ENCODE assay signal across 10 mouse cellular contexts in genomic region chr15:84621722-84622428, GRCm38 (mm10). TPM values are rescaled to one million over a fixed set of nuclear protein-coding genes. Genes with fewer than 3 reads are reported as not detected.
A peak's percentile ranks its signal among the peaks of the same experiment; 100 is the strongest.
DNase-seq lines count a peak whose midpoint lies in the region; ATAC-seq and TF ChIP-seq lines count a peak whose summit lies in the region.
"Had no signal": no experiment of that assay in that cellular context is flagged by ENCODE, and none has a peak within 500 bp of the region (broad histone marks: within the 10 kb centered on the region; RNA-seq: fewer than 3 reads in every experiment).

No protein-coding gene starts in this region.

- DNase-seq in stomach, postnatal 0 days (ENCODE audit: low spot score) = no peak
- DNase-seq in midbrain, embryonic 10.5 days (ENCODE audit: low spot score) = no peak
- no peak for DNase-seq in gastrocnemius, postnatal 36 days
- no peak for DNase-seq in spleen, postnatal 10 days (ENCODE audit: low spot score in 2 of 2)
- DNase-seq in kidney, postnatal 36 days = no peak
- DNase-seq in thymus, postnatal 36 days = no peak
- DNase-seq: adrenal gland, postnatal 10 days; cerebellum, adult 9-11 months had no signal

- 0 out of 2 replicates have a peak, but pooled peaks have one; percentile 7 for ATAC-seq in stomach, embryonic 16.5 days (ENCODE audit: insufficient read depth, low FRiP score)
- no peak for ATAC-seq in stomach, postnatal 0 days (ENCODE audit: low FRiP score, low TSS enrichment)
- peak; percentile 22; the same call in 1 of the 2 replicates for ATAC-seq in hindbrain, embryonic 13.5 days (ENCODE audit: low FRiP score)

- no peak overlapping the region for H3K4me2 ChIP-seq in stomach, embryonic 16.5 days (ENCODE audit: low read depth, low read length)
- H3K4me2 ChIP-seq in stomach, postnatal 0 days (replicated peaks; ENCODE audit: low read depth) = no peak overlapping the region
- 0 out of 2 replicates have a peak overlapping the region, but pooled peaks have one; percentile 4 for H3K4me2 ChIP-seq in hindbrain, embryonic 13.5 days

- WGBS in stomach, embryonic 16.5 days = 39% methylated on average over 14 of the region's 14 CpGs
- 38% methylated on average over 14 of the region's 14 CpGs for WGBS in stomach, postnatal 0 days
- WGBS in hindbrain, embryonic 13.5 days = 26% methylated on average over 14 of the region's 14 CpGs
- 26% methylated on average over 14 of the region's 14 CpGs for WGBS in midbrain, embryonic 10.5 days

- H3K27ac ChIP-seq in stomach, embryonic 16.5 days (ENCODE audit: low read length) = no peak overlapping the region
- H3K27ac ChIP-seq in stomach, postnatal 0 days (replicated peaks) = no peak overlapping the region
- peak overlapping the region; percentile 61 for H3K27ac ChIP-seq in hindbrain, embryonic 13.5 days
- H3K27ac ChIP-seq in midbrain, embryonic 10.5 days (replicated peaks) = peak overlapping the region; percentile 50; the same call in 1 of the 2 replicates

- H3K9ac ChIP-seq in stomach, embryonic 16.5 days (ENCODE audit: low read length) = no peak overlapping the region
- H3K9ac ChIP-seq in stomach, postnatal 0 days (ENCODE audit: low read length) = no peak overlapping the region
- no peak overlapping the region for H3K9ac ChIP-seq in hindbrain, embryonic 13.5 days

- no peaks in the 10 kb centered on the region for H3K9me3 ChIP-seq in stomach, embryonic 16.5 days (replicated peaks; ENCODE audit: control insufficient read depth, low read length)
- no peaks in the 10 kb centered on the region for H3K9me3 ChIP-seq in stomach, postnatal 0 days (ENCODE audit: control insufficient read depth, low read length)
- H3K9me3 ChIP-seq in hindbrain, embryonic 13.5 days = no peaks in the 10 kb centered on the region
- H3K9me3 ChIP-seq in midbrain, embryonic 10.5 days (replicated peaks) = peaks cover 15% of the 10 kb centered on the region

- H3K4me1 ChIP-seq in stomach, embryonic 16.5 days (ENCODE audit: control insufficient read depth, insufficient read depth, low read length) = peaks cover 13% of the 10 kb centered on the region
- H3K4me1 ChIP-seq in stomach, postnatal 0 days (replicated peaks; ENCODE audit: control insufficient read depth, insufficient read depth) = no peaks in the 10 kb centered on the region
- H3K4me1 ChIP-seq in hindbrain, embryonic 13.5 days (replicated peaks) = peaks cover 67% of the 10 kb centered on the region
- H3K4me1 ChIP-seq in midbrain, embryonic 10.5 days = peaks cover 33% of the 10 kb centered on the region

- H3K27me3 ChIP-seq in stomach, embryonic 16.5 days (ENCODE audit: control insufficient read depth, insufficient read depth, low read length) = no peaks in the 10 kb centered on the region
- H3K27me3 ChIP-seq in stomach, postnatal 0 days (ENCODE audit: control insufficient read depth, insufficient read depth, low read length) = no peaks in the 10 kb centered on the region
- H3K27me3 ChIP-seq in hindbrain, embryonic 13.5 days = 0 out of 2 replicates have a peak, but pooled peaks cover 5% of the 10 kb centered on the region
- H3K27me3 ChIP-seq in midbrain, embryonic 10.5 days (ENCODE audit: low read depth, poor library complexity, severe bottlenecking) = peaks cover 26% of the 10 kb centered on the region

- no peaks in the 10 kb centered on the region for H3K36me3 ChIP-seq in stomach, embryonic 16.5 days (ENCODE audit: control insufficient read depth, insufficient read depth, low read length)
- H3K36me3 ChIP-seq in stomach, postnatal 0 days (ENCODE audit: control insufficient read depth, insufficient read depth, low read length) = no peaks in the 10 kb centered on the region
- no peaks in the 10 kb centered on the region for H3K36me3 ChIP-seq in hindbrain, embryonic 13.5 days
- H3K36me3 ChIP-seq in midbrain, embryonic 10.5 days = 0 out of 2 replicates have a peak, but pooled peaks cover 3% of the 10 kb centered on the region

- intact Hi-C loops in gastrocnemius, postnatal 36 days (cut with DNase I) = no loop called here

- no peak overlapping the region for H3K4me3 ChIP-seq in stomach, embryonic 16.5 days (replicated peaks; ENCODE audit: low read length)
- H3K4me3 ChIP-seq in stomach, postnatal 0 days (ENCODE audit: low read depth, low read length) = no peak overlapping the region
- no peak overlapping the region for H3K4me3 ChIP-seq in hindbrain, embryonic 13.5 days
- H3K4me3 ChIP-seq in midbrain, embryonic 10.5 days = no peak overlapping the region

- no peak for TF ChIP-seq CTCF in stomach, postnatal 0 days (IDR thresholded peaks at IDR 0.05; ENCODE audit: low read depth)

- TF ChIP-seq EP300 in stomach, postnatal 0 days (optimal IDR thresholded peaks at IDR 0.05) = no peak

RNA-seq across cellular contexts. Expression of gene Prr5, which starts 47.5 kb away (rescaled TPM):
- polyA plus RNA-seq in stomach, embryonic 16.5 days (2015; fragmentation: Nextera tagmentation; extraction: Ambion mirVana) = 29.8 and 31.1 TPM in 2 replicates
- 18.2 and 20.3 TPM in 2 replicates for polyA plus RNA-seq in stomach, postnatal 0 days (2015; fragmentation: Nextera tagmentation; extraction: Ambion mirVana)
- 18.3 and 19.6 TPM in 2 replicates for polyA plus RNA-seq in hindbrain, embryonic 13.5 days (2015; fragmentation: Nextera tagmentation; extraction: Ambion mirVana)
- 14.7 and 17.1 TPM in 2 replicates for polyA plus RNA-seq in midbrain, embryonic 10.5 days (2016; fragmentation: Nextera tagmentation; extraction: Ambion mirVana)
- 1 to 10 TPM; 3.4 to 3.5 TPM for total RNA-seq in gastrocnemius, postnatal 36 days (2021)

Comparison
In these comparisons a context has a peak if more than half of its experiments do, and no peak if none do; other contexts are left out.
1. H3K27ac ChIP-seq: peak in hindbrain, embryonic 13.5 days (single experiment) and midbrain, embryonic 10.5 days (single experiment); none in stomach, embryonic 16.5 days (single experiment) and stomach, postnatal 0 days (single experiment).